Mouse (Mus musculus) brain, adult 2 months (tissue): ENCODE measurements around the gene Atp1a4.

Experiments used
- DNase-seq: peaks from one replicate; pipeline ENCODE4 v3.0.0; 2011; ENCODE audit warnings: low read depth, low spot score

The Atp1a4 gene

DNA sequence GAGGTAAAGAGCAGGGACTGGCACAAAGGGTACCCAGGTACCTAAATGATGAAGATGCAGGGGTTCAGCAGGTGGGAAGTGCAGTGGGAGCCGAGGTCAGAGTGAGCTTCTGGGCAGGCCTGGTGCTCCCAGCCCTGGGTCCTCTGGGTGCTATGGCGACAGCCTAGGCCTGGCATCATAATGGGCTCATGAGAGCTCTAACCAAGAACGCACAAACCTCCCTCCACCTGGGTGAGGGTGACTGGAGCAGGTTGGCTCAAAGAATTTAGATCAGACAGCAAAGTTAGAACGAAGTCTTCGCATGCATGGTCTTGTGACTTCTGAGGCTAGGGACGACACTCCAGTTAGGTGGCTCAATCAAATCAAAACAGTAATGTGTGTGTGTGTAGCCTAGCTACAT, at the start of gene Atp1a4:
TSS of gene Atp1a4 (minus strand) at position 101 of the 400 bp plus-strand sequence.
- DNase-seq, result no peak

DNA sequence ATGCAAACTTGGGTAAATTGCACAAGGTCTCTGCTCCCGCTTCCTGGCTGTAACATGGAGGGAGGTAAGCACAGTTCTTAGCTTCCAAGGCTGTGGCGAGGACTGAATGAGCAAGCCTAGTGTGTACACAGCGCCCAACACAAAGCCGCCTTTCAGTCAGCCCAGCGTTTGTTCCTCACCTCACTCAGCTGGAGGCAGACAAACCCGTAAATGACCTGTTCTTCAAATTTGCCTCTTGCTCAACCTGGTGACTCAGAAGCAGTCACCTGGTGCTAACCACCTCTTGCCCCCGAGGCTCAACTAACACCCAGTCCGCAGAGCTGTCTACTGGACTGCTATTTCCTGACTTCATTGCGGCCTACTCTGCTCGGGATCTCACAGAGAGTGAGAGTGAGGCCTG, 49.7 kb upstream of the Atp1a4 start:
- peak; percentile 49 for DNase-seq

DNA sequence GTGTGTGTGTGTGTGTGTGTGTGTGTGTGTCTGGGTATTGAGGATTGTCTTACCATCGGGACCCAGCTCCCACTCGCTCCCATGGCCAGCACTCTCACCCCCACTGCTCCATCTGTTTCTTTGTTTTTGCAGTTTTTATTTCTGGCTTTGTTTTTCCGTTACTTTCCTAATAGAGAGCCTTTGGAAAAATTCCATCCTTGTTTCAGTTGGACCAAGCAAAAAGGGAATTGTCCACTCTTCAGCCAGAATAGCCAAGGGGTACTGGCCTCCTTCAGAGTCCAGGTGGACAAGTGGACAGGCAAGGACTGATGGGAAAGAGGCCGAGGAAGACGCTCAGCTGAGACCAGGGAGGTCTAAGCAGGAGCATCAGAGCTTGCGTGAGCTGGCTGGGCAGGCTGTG, 48.7 kb upstream of the Atp1a4 start:
- DNase-seq, result peak; percentile 77

DNA sequence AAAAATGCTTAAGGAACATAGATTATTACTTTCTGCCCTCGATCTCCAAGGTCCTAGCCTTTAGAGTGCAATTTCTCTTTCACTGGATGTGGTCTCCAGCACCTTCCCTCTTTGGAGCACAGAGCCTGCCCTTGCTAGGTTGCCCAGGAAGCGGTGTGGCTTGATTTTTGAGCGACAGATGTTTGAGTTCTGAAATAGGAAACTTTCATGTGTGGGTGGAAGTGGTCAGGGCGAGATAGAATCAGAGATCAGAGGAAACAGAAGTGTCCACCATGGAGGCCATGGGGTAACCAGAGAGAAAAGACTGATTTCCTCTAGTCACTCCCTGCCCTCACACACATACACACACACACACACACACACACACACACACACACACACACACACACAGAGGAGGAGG, 48.0 kb upstream of the Atp1a4 start:
- no peak for DNase-seq

DNA sequence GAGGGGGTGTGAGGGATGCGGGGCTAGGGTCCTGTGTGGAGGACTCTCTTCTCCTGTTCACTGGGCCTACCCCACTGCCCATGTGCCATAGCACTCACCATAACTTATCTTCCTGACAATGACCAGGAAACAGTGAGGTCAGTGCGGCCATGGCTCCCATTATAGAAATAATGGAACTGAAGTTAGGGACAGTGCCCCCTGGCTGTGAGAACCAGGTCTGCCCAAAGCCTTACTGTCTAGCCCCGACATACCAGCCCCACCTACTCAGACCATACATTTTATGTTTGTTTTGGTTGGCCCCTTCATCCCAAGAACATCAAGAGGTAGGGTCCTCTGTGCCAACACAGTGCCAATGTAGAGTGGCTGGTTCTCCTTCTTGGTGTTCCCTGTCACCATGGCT, 47.4 kb upstream of the Atp1a4 start:
- no peak for DNase-seq

DNA sequence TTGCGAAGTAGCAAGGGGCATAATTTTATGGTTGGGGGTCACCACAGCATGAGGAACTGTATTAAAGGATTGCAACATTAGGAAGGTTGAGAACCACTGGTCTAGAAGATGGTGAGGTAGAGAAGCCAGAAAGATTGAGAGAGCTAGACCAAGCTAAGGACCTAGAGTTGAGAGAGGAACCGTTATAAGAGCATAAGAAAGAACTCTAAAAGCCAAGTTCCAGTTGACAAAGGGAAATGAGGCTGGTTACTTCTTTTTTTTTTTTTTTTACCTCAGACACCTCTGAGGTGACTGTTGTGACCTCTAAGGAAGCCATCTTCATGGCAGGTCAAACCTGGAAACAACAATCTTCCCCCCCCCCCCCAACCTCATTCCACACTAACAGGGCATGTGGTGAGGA, 46.9 kb upstream of the Atp1a4 start:
- no peak for DNase-seq

DNA sequence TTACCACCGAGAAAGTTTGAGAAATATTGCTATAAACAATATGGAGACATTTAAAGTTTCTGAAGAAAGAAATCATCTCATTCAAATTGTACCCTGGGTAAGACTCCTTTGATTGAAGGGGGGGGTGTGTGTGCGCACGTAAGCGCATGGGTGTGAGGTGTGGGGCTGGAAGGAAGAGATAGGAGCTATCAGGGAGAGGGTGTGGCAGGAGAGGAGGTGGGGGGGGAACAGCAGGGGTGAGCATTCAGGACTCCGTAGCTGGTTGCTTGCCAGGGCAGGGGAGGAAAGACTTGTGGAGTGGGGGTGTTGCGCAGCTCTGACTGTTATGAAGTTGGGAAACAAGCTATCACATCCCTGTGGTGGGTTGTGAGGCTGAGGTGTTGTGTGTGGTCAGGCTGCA, 46.2 kb upstream of the Atp1a4 start:
- DNase-seq, result peak; percentile 52

DNA sequence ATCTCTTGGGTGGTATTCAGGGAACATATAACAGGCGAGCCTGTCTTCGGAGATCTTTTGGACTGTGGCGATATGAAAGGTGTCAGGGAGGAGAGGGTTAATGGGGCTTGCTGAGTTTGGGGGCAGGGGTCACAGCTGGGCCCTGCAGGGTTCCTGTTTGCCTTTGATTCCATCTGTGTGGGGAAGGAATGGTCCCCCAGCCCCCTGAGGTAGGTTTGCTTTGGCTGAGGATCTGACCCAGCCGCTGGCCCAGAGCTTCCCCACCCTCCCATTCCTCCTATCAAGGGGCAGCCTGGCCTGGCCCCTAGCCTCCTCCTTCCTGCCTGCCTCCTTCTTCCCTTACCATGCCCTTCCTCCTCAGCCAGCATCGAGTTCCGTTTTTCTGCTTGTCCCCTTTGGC, 44.6 kb upstream of the Atp1a4 start:
- DNase-seq, result no peak

DNA sequence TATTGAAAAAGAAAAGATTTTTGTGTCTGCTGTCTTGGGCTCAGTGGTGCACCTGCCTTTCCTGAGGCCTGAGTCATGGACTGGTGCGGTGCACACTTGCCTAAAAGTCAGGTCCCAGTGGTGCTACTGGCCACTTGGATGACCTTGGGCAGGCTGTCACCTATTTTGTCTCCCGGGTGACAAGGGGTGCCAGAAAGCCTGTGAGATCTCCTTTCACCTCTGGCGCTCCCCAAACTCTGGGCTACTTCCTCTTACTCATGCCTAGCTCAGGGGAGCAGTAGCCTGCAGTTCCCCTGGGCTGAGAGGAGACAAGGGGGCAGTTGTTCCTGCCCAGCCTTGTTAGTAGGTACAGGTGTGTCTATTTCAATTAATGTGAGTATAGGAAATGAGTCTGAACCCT, 44.1 kb upstream of the Atp1a4 start:
- no peak for DNase-seq

DNA sequence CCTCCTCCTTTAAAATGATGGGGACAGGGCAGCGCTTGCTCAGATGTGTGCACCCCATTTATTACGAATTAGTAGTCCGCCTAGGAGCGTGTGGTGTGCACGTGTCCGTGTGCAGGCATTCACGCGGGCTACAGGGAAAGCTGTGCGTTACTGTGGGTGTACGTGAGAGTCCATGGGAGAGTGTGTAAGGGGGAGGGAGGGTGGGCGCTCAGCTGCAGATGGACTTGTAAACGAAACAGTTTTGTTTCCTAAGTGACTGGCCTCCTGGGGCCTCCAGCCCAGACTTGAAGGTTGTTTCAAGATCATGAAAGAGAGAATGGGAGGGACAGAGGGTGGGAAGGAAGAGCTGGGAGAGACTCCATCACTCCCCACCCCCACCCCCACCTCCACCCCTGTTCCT, 43.0 kb upstream of the Atp1a4 start:
- DNase-seq, result peak; percentile 47

DNA sequence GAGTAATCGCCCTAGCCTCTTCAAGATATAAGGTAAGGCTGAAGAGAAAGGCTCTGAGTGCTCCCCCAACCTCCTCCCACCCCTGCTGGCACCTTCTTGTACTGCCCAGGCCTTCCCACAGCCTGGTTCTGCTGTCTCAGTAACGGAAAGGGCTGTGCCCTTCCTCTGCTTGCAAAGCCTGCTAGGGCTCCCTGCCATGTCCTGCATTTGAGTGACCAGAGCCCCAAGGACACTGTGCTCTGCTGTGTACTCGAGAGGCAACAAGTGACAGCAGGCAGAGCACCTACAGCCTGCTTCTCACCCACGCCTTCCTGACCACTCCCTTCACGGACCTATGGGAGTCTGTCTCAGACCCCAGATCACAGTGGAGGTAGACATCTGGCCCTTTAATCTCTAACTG, 42.0 kb upstream of the Atp1a4 start:
- DNase-seq, result peak; percentile 18

DNA sequence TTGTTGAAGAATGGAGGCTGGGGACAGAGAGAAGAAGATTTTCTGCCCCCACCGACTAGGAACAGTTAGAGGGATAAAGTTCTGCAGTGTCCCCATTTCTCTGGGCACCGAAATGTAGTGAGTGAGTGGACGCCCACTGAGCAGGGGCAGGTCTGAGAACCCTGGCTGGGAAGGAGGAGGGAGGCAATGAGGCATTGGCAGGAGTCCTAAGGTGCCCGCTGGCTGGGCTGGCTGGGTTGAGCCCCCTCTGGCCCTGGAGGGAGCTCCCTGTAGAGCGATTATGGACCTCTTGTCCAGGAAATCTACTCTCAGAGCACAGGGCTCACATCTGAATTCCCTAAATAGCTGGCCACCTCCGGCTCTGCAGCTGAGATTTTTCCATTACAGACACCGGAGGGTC, 41.3 kb upstream of the Atp1a4 start:
- peak; percentile 41 for DNase-seq

DNA sequence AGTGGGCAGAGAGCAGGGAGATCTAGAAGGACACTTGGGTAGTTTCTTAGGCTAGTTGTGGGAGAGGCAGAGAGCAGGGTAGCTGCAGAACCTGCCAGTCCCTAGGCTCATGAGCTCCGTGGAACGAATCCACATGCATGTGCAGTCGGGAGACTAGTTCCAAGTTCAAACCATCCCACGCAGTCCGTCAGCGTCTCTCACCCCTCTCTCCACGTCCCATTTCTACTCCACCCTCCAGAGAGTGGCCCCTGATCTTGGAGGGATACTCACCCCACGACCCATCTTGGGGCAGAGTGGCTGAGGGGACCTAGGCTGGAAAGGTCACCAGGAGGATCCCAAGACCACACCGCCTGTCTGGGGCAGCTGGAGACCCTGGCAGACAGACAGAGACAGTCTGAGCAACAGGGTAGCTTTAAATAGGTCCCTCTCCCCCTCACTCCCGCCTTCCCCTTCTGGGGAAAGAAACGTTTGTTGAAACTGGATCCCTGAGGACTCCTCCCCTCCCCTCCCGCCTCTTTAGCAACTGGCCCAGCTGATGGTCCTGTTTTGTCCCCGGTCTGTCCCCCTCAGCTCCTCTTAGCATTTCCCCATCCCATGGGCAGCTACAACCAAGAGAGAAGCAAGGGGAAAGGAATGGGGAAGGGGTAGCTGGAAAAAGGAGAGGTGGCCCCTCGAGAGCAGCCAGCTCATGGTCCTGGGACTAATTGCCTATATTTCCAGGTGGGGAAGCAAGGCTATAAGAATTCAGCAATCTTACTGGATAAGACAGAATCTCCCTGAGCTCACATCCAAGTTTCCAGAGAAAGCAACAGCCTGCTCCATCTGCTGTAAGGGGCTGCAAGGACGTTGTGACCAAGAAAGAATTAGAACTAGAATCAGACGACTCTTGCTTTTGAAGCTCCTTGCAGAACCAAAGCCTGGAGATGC, 39.7 kb upstream of the Atp1a4 start, which contains the start of gene Atp1a2:
TSS of gene Atp1a2 (minus strand) at position 454 of the 927 bp plus-strand sequence.
- peak; percentile 81 for DNase-seq

DNA sequence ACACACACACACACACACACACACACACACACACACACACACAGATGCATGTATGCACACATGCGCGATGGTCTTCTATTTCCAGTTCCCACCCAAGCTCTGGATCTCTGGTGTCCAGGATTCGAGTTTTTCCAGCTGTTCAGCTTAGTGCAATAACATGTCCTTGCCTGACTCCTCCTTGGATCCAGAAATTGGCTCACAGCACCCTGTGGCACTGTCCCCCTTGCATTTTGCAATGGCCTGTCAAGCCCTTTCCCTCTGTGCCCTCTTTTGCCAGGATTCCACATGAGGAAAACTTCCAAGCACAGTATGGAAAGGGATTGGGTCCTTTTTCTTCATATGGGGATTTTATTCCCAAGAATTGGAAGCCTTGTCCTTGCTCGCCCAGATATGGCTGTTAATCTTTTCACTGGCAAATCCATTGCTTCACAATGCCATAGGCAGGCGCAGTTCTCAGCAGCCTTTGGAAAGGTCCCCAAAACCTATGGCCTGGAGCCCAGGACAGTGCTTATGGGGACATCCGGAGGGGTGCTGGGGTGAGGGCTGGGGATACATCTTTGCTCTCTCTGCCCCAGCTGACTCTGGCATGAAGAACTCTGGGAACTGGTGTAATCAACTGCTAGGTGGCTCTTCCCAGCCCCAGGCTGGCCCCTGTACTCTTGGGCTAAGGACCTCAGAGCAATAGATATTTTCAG, 38.7 kb upstream of the Atp1a4 start:
- peak; percentile 48 for DNase-seq

DNA sequence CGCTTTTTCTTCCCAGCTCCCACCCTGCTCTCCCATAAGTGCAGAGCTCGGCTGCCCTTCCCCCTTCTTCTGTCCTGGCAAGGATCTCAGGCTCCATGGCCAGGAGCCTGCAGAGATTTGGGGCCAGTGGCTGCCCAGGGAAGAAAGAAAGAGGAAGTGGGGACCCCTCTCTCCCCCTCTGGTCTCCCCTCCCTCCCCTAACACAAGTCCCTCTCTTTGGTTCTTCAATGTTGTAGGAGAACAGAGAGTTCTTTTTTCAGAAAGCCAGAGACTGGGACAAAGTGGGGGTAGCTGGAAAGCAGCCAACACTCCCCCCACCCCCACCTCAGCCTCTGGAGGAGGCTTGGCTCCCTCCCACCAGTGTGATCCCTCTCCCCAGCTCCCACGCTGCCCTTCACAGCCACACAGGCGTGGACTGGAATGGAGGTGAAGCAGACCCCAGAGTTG, 37.6 kb upstream of the Atp1a4 start:
- DNase-seq, result peak; percentile 47

DNA sequence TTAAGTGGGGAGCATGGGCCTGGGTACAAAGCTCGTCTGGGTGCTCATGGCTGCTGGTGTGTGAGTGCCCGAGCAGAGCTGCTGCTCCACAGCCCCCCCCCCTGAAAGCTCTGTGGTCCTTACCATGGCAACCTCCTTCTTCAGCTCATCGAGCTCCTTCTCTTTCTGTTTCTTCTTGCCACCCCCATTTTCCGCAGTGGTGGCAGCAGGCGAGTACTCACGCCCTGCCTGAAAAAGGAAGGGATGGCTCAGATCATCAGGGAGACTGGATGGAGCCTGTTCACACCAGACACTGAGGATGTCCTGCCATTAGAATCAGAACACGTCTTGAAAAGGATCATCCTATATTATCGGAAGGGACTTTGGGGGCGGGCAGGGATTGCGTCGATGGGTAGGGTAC, 35.2 kb upstream of the Atp1a4 start:
- peak; percentile 65 for DNase-seq

DNA sequence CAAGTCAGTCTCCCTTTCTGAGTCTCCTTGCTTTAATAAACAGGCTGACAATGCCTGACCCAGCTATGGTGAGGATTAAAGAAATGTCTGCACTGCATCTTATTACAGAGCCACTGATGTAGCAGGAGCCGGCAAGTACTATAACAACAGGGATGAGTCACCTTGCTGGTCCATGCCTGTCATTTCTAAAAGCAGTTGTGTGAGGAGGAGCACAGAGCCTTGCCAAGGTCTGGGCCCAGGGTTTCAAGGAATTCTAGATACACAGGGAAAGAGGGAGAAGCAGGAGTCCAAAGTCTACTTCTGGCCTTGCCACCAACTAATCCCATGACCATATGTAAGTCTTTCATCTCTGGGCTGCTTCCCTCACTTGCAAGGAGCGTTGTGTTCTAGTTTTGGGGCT, 34.7 kb upstream of the Atp1a4 start:
- peak; percentile 80 for DNase-seq

DNA sequence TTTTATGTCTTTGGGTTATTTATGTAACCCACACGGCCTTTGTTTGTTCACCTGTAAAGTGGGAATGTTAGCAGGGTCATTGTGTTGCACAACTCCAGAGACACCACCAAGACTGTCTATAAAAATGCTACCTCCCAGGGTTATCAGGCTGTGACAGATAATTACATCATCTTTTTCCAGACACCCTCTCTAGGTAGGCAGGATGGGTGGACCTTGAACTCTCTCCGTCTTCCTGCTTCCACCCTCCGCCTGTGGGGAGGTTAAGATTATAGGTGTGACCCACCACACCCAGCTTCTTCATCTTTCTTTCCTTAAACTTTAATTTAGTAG, 31.4 kb upstream of the Atp1a4 start:
- DNase-seq, result no peak

DNA sequence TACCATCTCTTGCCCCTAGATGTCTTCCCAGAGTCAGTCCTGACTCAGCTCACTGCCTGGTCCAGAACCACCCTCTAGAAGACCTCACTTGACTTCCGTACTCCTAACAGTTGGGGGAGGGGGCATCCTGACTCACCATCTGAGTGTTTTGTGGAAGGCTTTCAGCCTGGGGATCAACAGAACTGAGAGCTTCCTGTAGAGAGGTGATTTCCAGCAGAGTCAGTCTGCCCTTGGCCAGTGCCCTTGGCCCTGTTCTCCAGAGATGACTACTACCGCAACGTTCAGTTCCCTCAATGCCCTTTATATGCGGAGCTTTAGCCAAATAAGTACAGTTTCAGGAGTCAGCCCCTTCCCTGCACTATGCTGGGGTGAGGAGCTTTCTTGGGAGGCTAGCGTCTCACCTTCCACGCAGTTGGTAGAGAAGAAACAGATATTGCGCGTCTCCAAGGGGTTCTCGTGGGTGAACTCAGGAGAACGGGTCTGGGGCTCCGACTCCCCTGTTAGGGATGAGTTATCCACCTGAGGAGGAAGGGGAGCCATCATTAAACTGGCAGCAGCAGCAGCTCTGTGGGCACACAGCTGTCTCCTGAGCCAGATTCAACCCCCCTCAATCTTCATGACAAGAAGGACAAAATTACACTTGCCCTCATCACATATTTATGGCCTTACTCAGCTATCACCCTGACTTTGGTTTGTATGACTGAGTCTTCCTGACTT, 30.8 kb upstream of the Atp1a4 start:
- no peak for DNase-seq

DNA sequence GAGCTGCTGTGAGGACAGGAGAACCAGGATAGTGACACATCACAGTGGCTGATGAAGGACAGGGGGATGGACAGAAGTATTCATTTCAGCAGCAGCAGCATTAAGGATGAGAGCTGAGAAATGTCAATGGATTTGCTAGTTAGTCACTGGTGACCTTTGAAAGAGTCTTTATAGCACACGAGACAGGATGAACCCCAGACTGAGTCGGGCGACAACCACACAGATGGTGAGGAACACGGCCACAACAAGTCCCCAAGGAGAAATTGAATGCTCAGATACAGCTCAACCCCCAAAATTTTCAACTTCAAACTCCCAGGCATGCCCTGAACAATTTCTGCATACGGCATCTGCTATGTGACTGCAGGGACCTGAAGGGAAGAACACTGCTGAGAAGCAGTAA, 28.5 kb upstream of the Atp1a4 start:
- no peak for DNase-seq

DNA sequence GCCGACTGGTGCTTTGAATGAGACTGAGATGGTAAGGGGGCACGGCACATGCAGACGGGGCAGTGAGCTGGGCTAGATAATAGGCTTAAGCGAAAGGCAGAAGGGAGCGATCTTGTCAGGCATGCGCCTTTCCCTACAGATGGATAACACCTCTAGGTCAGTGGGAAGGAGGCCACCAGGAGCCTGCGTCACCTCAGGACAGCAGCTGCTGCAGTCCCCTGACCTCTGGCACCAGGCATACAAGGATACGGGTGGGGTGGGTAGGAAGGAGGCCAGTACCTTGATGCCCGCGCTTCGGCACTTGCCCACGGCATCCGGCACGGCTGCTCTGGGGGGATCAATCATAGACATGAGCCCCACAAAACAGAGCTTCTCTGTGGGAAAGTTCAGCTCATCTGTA, 26.0 kb upstream of the Atp1a4 start:
- DNase-seq, result no peak

DNA sequence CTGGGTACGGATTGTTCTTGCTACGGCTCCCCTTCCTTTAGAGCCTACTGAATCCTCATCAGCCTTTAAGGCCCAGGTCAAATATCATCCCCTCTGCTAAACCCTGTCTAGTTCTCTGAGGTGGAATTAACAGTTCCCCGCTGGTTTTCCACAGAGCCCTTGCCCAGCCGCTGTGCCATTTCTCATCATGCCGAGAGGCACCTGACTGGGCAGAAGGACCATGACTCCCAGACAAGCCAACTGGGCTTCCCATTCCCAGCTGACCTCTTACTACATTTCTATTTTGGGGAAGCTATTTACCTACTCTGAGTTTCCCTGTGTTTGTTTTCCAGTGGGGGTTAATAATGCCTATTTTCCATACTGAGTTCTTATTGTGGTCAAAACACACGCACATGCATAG, 24.9 kb upstream of the Atp1a4 start:
- no peak for DNase-seq
